Comparison of ENCODE assay signal across 14 mouse cellular contexts in the genomic region with DNA sequence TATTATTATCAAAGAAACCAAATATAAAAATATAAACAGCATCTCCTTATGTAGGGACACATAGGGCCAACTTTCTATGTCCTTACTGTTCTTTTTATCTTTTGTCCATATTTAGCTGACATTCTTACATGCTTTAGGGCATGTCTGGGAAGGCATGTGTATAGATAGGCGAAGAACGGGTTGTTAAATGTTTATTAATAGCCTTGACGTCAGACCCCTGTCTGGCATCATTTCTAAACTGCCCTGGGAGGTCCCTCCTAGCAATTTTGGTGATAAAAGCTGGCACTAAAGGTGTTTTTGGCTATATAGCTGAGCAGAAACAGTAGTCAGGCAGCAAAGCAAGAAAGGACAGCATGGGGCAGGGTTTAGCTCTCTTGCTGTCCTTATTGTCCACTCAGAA.
"Had no signal": no experiment of that assay in that cellular context is flagged by ENCODE, and none has a peak within 500 bp of the region (broad histone marks: within the 10 kb centered on the region; RNA-seq: fewer than 3 reads in every experiment).

No protein-coding gene starts in this region.

- H3K27ac ChIP-seq: layer of hippocampus, adult 2 months; limb, embryonic 13.5 days; liver, embryonic 14.5 days; midbrain, embryonic 12.5 days; neural tube, embryonic 13.5 days; stomach, postnatal 0 days had no signal

- H3K9ac ChIP-seq: limb, embryonic 13.5 days; liver, embryonic 14.5 days; midbrain, embryonic 12.5 days; neural tube, embryonic 13.5 days had no signal

- H3K9me3 ChIP-seq: limb, embryonic 13.5 days; midbrain, embryonic 12.5 days; neural tube, embryonic 13.5 days had no signal

- H3K4me1 ChIP-seq: limb, embryonic 13.5 days; midbrain, embryonic 12.5 days had no signal

- H3K27me3 ChIP-seq: limb, embryonic 13.5 days; midbrain, embryonic 12.5 days; neural tube, embryonic 13.5 days had no signal

- H3K4me3 ChIP-seq: layer of hippocampus, adult 2 months; limb, embryonic 13.5 days; midbrain, embryonic 12.5 days; neural tube, embryonic 13.5 days had no signal

- DNase-seq: kidney, postnatal 10 days; kidney, postnatal 4 days; left cerebral cortex, postnatal 4 days; lung, adult 18-20 months; retina, postnatal 1 day; right cerebral cortex, postnatal 25 days; thymus, postnatal 4 days had no signal

- H3K4me2 ChIP-seq: limb, embryonic 13.5 days; midbrain, embryonic 12.5 days; neural tube, embryonic 13.5 days had no signal

- ATAC-seq: midbrain, embryonic 16.5 days had no signal
